Mouse (Mus musculus) megakaryocyte, embryonic 14.5 days (primary cell): ENCODE results near the gene Crbn.

Source experiments
- FLI1 ChIP-seq: IDR thresholded peaks from 2 replicates; pipeline ENCODE4 v1.6.1; 2012; ENCODE audit warnings: low read length, inconsistent platforms, mixed read lengths
- GATA1 ChIP-seq: IDR thresholded peaks from 3 replicates; pipeline ENCODE4 v1.6.1; 2012; ENCODE audit warnings: mixed read lengths, low read length, inconsistent platforms, borderline replicate concordance

DNA sequence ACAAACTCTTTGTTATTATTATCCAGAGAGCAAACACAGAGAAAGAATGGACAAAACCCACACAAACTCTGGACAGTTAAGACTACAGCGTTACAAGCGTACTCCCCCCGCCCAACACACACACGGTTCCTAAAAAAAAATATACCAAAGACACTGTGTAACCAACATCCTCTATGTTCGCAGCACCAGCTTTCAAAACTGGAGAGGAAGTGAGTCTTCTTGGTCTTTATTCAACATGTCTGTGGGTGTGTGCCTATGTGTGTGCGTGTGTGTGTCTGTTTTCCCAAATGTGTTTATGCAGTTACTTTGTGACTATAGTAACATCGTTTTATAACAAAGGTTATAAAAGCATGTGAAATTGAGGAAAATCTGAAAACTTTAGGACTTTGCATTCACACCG is 8.4 kb downstream of the Crbn start:
- TF ChIP-seq FLI1 (no peak), GATA1 (no peak)
